Mouse (Mus musculus) ZHBTc4 (cell line): ENCODE data around the gene F830045P16Rik.
"Not testable (repeated sequence)": the region's sequence is repeated elsewhere in the genome, so short reads cannot be mapped to it uniquely, and the experiment has no call there.

Experiments
- DNase-seq: peaks from one replicate; pipeline ENCODE4 v3.0.0-alpha.2; 2011; ENCODE audit warnings: low read depth, low spot score

F830045P16Rik gene

GRCm38 (mm10) chr2:129545596-129545995 lies 9.2 kb upstream of the F830045P16Rik start:
- DNase-seq: no peak

- DNase-seq: no peak
Observed at GRCm38 (mm10) chr2:129544919-129545318, 8.5 kb upstream of the F830045P16Rik start.

GRCm38 (mm10) chr2:129544448-129544847 lies 8.0 kb upstream of the F830045P16Rik start:
- DNase-seq: no peak

GRCm38 (mm10) chr2:129540036-129540435 lies 3.6 kb upstream of the F830045P16Rik start:
- DNase-seq: no peak

- no peak for DNase-seq
Observed at GRCm38 (mm10) chr2:129539175-129539574, 2.8 kb upstream of the F830045P16Rik start.

- no peak for DNase-seq
Observed at GRCm38 (mm10) chr2:129537926-129538325, 1.5 kb upstream of the F830045P16Rik start.

- DNase-seq: no peak
Observed at GRCm38 (mm10) chr2:129537360-129537759, 958 bp upstream of the F830045P16Rik start.

- no peak for DNase-seq
Observed at GRCm38 (mm10) chr2:129536926-129537325, 524 bp upstream of the F830045P16Rik start.

- no peak for DNase-seq
Observed at GRCm38 (mm10) chr2:129534886-129535591, 1.4 kb downstream of the F830045P16Rik start.

- DNase-seq: no peak
Observed at GRCm38 (mm10) chr2:129531890-129532289, 4.5 kb downstream of the F830045P16Rik start.

GRCm38 (mm10) chr2:129531102-129531501 lies 5.3 kb downstream of the F830045P16Rik start:
- no peak for DNase-seq

GRCm38 (mm10) chr2:129529297-129530209 lies 6.8 kb downstream of the F830045P16Rik start:
- no peak for DNase-seq

GRCm38 (mm10) chr2:129527916-129528315 lies 8.5 kb downstream of the F830045P16Rik start:
- DNase-seq: no peak

GRCm38 (mm10) chr2:129526322-129526721 lies 10.1 kb downstream of the F830045P16Rik start:
- no peak for DNase-seq

- no peak for DNase-seq
Observed at GRCm38 (mm10) chr2:129525644-129526043, 10.8 kb downstream of the F830045P16Rik start.

GRCm38 (mm10) chr2:129518526-129518925 lies 17.9 kb downstream of the F830045P16Rik start:
- DNase-seq: no peak

- peak; percentile 68 for DNase-seq
Observed at GRCm38 (mm10) chr2:129514923-129515920, 21.2 kb downstream of the F830045P16Rik start.

GRCm38 (mm10) chr2:129514401-129514667 lies 22.1 kb downstream of the F830045P16Rik start:
- peak; percentile 69 for DNase-seq

GRCm38 (mm10) chr2:129513546-129514400 lies 22.6 kb downstream of the F830045P16Rik start:
- no peak for DNase-seq

GRCm38 (mm10) chr2:129512147-129512546 lies 24.3 kb downstream of the F830045P16Rik start:
- DNase-seq: not testable (repeated sequence)

- peak; percentile 39 for DNase-seq
Observed at GRCm38 (mm10) chr2:129502641-129503040, 33.8 kb downstream of the F830045P16Rik start.
